Mouse (Mus musculus) c-Kit-positive CD71-negative TER-119-negative erythroid progenitor cells, embryonic 14.5 days (primary cell): ENCODE results near the gene Cpb2.

Experiments used
- DNase-seq: peaks from one replicate; pipeline ENCODE4 v3.0.0-alpha.2; 2013; ENCODE audit warnings: low read depth

The Cpb2 gene

GRCm38 (mm10) chr14:75242087-75242486 is at the start of gene Cpb2:
Cpb2 (plus strand) TSS chr14:75242287.
- DNase-seq: no peak

DNA sequence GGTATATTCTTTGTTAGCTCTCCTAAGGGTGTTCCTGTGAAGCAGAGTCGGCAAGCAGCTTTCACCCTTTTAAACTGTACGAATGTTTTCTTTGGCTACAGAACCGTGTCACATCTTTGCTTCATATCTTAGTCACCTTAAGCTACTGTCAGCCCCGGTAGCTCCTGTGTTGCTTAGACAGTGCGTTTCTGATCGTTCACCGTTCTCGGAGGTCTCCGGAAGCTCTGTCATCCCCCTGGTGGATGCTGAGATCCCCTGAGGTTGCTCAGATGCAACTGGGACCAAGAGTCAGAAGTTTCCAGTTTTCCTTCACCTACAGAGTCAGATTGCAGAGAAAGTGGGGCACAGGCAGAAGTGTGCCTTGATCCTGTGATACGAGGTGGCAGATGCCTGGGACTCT is 49.7 kb upstream of the Cpb2 start:
- DNase-seq: no peak

DNA sequence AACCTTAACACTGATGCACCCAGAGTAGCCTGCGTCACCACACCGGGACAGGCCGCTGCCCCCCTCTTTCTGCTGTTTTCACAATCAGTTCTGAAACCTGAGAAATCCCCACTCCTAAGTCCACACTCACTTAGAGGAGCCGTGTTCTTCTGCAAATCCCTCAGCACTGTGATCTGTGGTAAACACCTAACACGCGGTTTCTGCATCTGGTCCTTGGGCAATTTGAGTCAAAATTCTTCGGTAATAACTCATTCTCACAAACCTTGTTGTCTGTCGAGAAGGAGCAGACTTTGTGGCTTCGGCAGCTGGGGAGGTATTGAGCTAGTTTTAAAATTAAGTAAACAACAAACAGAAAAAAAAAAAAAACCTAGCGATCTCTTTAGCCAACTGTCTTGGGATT is 49.2 kb upstream of the Cpb2 start:
- no peak for DNase-seq

- DNase-seq: no peak
Measured at GRCm38 (mm10) chr14:75195530-75195929, 46.6 kb upstream of the Cpb2 start.

DNA sequence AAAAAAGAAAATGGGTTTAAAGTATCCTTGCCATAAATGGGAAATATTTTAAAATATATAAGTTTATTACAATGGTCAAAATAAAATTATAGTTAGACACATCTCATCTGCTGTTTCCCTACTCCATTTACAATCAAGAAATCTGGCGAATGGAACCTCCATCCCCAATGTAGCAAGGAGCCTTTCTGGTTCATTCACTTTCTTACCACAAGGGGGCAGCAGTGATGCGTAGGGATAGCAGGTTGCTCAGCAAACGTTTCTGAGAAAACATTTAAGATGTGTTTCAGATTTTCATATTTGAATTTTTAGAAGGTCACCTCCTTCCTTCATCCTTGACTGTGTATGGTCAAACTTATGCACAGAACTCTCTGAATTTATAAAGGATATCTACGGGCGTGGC is 45.1 kb upstream of the Cpb2 start:
- no peak for DNase-seq

GRCm38 (mm10) chr14:75197660-75198059 is 44.4 kb upstream of the Cpb2 start:
- DNase-seq: no peak

DNA sequence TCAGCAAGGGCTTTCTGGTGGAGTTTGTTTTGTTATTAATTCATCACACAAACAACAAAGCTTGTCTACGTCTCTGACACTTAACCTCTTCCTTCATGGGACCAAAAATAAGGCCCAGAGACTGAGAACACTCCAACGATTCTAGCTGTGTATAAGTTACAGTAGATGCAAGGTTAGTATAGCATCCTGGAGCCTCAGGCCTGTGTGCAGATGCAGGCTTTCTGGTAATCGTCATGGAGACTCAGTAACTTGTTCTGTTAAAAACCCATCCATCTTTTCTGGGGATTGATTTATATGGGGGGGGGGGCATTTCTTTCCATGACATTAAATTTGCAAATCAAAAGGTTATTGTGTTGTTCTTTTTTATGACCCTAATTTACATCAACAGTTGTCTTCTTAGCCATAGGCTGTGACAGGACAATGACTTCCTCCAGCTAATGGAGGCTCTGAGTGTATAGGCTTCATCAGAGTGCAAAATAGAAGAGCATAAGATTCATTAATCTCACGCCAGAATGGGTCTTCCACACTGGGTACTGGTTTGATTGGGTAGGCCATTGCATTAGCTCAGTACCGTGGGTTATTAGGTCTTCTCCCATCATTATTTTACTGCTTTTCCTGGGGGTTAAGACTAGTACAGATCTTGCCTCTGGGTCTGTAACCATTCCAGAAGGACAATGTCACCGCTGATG is 36.6 kb upstream of the Cpb2 start:
- no peak for DNase-seq

DNA sequence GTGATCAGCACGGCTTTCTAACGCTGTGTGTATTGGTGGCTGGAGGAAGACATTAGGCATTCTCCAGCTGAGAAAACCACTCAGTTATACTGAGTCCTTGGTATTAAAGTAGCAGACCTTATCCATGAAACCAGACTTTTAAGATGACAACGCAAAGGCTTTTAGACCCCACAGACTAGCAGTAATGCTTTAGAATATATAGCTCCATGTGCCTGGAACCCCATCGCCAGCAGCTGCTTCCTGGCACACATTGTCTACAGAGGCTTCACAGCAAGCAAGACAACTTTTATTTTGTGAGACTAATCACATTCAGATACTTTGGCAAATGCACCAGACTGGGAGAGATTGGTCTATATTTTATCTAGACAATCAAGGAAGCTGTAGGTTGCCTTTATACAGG is 35.8 kb upstream of the Cpb2 start:
- DNase-seq: no peak

- no peak for DNase-seq
Measured at GRCm38 (mm10) chr14:75208572-75209151, 33.4 kb upstream of the Cpb2 start.

DNA sequence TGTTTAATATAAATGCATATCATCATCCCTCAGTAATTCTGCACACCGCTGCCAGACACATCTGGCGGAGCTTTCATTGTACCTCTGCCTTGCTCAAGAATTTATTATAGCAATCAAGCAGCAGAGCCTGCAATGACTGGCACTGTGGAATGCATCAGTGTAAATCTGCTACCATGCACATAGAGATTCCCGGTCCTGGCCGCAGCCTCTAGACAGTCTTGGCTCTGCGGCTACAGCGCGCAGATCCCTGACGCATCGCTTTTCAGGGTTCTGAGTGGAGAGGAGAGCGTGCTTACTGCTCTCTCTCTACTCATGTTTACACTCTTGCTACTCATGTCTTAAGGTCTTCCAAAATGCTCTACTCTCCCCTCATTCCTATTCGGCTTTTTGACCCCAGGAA is 28.3 kb upstream of the Cpb2 start:
- DNase-seq: no peak

GRCm38 (mm10) chr14:75218843-75219242 is 23.2 kb upstream of the Cpb2 start:
- DNase-seq: no peak

GRCm38 (mm10) chr14:75219250-75219913 is 22.7 kb upstream of the Cpb2 start:
- DNase-seq: no peak

GRCm38 (mm10) chr14:75222386-75222785 is 19.7 kb upstream of the Cpb2 start:
- no peak for DNase-seq

DNA sequence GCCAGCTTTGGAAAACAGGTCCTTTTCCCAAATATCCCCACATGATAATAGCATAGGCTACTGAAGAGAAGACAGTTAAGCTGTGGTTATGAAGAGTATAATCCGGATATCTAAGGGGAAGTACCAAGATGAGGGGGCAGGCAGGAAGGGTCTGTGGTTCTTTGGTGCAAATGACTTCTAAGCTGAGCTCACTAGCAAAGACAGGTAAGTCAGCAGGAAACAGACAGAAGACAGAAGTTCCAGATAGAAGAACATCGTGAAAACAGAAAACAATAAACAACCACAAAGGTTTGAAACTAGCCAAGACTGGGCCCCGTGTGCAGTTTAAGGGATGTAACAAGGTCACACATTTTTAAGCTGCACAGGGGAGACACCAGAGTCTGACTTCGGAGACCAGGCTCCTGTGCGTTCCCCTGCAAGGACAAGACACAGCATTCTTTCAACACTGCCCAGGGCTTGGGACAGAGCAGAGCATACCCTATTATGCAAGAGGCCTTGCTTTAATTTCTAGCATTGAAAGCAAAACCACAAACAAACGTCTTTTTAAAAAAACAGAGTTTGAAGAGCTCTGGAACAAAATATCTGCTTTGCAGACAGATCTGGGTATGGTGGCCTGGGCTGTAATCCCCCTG is 14.5 kb upstream of the Cpb2 start:
- DNase-seq: no peak

- peak; percentile 47 for DNase-seq
Measured at GRCm38 (mm10) chr14:75229834-75230233, 12.3 kb upstream of the Cpb2 start.

DNA sequence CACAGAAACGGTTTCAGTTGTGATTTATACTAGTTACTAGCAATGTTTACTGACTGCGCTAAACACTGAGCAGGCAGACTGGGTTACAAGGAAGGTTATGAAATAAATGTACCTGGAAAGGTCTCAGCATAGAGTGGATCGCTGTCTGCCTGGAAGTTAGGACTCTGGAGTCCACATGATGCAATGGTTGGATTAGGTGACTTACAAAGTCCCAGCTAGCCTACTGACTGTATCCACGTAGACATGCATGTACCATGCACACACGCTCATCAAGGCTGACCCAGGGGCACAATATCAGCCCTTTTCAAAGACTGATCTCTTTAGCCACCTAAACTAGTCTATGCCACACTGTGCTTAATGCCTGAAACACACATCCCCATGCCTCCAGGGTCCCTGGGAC is 9.0 kb upstream of the Cpb2 start:
- DNase-seq: no peak

DNA sequence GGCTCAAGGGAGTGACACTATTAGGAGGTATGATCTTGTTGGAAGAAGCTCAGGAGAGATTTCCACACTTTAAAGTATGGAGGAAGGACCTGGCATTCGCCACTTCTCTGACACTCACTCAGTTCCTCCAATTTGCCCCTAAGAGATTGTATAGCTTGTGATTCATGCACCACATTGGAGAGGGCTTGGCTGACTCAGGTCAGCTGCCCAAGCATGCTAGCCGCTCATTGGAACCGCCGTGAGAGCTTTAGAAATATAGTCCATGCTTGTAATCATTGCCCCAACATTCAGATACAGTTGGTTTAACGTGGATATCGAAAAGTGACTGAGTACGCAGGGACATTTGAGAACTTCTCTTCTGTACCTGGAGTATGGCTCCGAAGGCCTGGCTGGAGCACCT is 6.5 kb upstream of the Cpb2 start:
- no peak for DNase-seq

- DNase-seq: no peak
Measured at GRCm38 (mm10) chr14:75235955-75236635, 6.0 kb upstream of the Cpb2 start.

DNA sequence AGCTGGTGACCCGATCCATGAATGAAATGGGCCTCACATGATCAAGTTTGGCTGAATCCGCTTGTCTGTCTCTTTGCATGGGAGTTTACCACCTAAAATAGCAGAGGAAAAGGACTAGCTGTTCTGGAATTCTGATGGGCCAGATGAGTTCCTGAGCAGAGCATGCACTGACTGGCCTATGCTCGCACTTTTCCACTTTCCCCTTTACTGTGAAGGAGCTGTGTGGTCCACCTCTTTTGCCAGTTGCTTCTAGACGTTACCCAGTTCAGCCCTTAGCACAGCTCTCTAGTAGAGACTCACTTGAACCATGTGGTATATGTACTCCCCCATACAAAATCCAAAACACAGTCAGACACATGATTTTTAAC is 5.5 kb upstream of the Cpb2 start:
- no peak for DNase-seq

- DNase-seq: no peak
Measured at GRCm38 (mm10) chr14:75237096-75237495, 5.0 kb upstream of the Cpb2 start.

DNA sequence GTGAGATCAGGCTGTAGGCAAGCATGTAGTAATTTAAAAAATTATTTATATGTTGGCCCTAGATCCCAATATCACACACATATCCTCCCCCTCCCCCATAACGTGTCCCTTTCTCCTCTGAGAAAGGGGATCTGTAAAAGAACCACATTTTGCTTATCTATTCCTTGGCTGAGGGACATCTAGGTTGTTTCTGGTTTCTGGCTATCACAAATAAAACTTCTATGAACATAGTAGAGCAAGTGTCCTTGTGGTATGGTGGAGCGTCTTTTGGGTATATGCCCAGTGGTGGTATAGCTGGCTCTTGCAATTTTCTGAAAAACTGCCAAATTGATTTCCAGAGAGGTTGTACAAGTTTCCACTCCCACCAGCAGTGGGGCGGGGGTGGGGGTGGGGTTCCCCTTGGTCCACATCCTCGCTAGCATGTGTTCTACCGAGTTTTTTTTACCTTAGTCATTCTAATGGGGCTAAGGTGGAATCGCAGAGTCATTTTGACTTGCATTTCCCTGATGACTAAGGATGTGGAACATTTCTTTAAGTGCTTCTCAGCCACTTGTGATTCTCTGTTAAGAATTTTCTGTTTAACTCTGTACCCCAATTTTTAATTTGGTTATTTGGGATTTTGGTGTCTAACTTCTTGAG is 3.9 kb upstream of the Cpb2 start:
- DNase-seq: no peak
